Mouse (Mus musculus) ovary, postnatal 10 days (tissue): Measurements from ENCODE around the gene Gm17662.

ENCODE experiments used
- DNase-seq: peaks from one replicate; pipeline ENCODE4 v3.0.0; 2022; ENCODE audit warnings: low spot score

The Gm17662 gene

GRCm38 (mm10) chr4:104888499-104889262 is 31.6 kb downstream of the Gm17662 start:
- no peak for DNase-seq

- DNase-seq, result no peak
These were observed 34.6 kb downstream of the Gm17662 start for GRCm38 (mm10) chr4:104891708-104892107.

DNA sequence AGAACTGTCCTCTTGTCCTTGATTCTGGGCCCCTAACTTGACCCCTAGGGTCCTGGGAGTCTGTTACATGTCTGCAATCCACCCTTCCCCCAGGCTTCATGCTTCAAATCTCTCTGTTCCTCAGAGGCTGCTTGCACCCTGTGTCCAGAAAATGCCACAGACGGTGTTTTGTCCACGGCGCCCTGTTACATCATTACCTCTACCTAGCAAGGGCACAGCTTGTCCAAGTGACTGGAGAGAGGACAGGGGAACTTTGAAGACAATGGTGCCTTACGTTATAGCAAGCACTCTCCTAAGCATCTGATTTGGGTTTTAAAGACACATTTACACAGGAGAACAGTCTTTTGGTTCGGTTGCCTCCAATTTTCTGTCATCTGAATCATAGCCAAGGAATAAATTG is 36.5 kb downstream of the Gm17662 start:
- no peak for DNase-seq

DNA sequence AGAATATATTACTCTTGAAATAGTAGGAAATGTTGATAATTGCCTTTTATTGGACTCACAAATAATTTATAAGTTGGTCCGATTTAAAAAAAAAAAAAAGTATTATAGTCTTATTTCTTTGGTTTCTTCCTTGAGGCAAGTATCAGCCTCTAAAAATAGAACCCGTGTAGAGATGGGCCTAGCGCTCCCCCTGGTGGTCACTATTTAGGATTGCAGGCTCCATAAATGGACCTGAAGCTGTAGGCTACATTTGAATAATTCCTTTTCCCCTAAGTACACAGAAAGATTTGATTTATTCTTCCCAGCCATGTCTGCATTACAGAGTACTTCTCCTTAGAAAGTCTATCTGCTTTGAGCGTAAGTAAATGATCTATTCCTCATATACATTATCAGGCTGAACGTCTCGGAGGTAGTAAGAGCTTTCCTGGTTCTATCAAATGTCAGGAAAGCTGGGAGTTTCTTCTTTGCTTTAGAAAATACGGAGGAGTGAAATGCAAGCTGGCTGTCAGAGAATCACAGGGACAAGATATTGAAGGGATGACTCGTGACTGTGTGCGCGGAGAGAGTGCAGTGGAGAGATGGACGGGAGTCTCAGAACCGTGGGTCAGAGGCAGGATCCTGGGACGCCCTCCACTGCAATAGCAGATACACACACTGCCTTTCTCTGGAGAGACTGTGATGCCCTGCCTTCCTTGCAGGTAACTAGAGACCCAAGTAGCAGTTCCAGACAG is 37.0 kb downstream of the Gm17662 start:
- no peak for DNase-seq

DNA sequence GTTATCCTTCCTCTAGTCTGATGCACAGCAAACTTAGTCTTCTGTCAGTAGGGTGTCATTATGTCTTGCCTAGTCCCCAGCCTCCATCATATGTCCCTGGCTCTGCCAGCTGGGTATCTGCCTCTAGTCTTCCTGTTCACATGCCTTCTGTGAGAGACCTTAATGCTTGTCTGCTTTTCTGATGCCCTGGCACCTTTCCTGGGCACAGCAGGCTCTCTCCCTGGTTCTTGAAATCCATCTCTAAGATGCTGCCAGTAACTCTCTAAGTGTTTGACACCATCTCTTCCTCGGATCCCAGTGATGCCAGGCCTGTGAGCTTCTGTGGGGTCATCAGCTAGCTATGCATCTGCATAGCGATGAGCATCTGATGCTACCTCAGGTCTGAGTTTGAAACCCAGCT is 45.7 kb downstream of the Gm17662 start:
- no peak for DNase-seq

DNA sequence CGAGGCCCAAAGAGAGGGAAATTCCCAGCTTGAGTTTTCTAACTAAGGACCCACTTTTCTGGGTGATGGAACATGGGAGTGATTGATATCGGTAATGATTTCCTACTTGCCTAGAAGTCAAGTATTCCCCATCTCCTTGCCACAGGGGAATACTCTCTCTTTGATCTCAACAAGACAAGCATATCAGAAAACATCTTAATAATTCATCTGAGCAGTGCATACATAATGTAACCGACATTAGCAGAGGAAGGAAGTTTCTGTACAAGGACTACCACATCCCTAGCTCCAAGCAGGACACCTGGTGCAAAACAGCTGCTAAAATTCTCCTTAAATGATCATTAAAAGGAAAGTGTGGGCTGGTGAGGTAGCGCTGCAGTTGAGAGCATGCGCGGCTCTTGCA is 47.9 kb downstream of the Gm17662 start:
- DNase-seq, result no peak
